Mouse (Mus musculus) kidney, adult 2 months (tissue): Measurements from ENCODE around the gene Kcnn1. TPM values are rescaled to one million over a fixed set of nuclear protein-coding genes. Genes with fewer than 3 reads are reported as not detected.

ENCODE experiments used
- DNase-seq: peaks from one replicate; pipeline ENCODE4 v3.0.0; 2021
- H3K27ac ChIP-seq: fragments of 200-500 bp; 2 replicates; pipeline ENCODE4 v1.5.1; 2012; ENCODE audit warnings: low read depth, low read length, control low read depth, inconsistent platforms; ENCODE audit not compliant: insufficient read depth
- H3K27me3 ChIP-seq: fragments of 200-500 bp; replicated peaks from 2 replicates; pipeline ENCODE4 v1.6.1; 2012; ENCODE audit warnings: mild to moderate bottlenecking, moderate library complexity, low read length, inconsistent platforms; ENCODE audit not compliant: control insufficient read depth, insufficient read depth
- H3K36me3 ChIP-seq: fragments of 200-500 bp; 2 replicates; pipeline ENCODE4 v1.6.1; 2012; ENCODE audit warnings: mild to moderate bottlenecking, moderate library complexity, low read length, inconsistent platforms; ENCODE audit not compliant: control insufficient read depth, insufficient read depth
- H3K4me1 ChIP-seq: fragments of 200-500 bp; 2 replicates; pipeline ENCODE4 v1.6.1; 2011; ENCODE audit warnings: low read length; ENCODE audit not compliant: control insufficient read depth, insufficient read depth
- H3K4me3 ChIP-seq: fragments of 200-500 bp; 2 replicates; pipeline ENCODE4 v1.5.1; 2011; ENCODE audit warnings: mild to moderate bottlenecking, low read depth, low read length, control low read depth; ENCODE audit not compliant: insufficient read depth
- CTCF ChIP-seq: fragments of 200-500 bp; conservative IDR thresholded peaks from 2 replicates; pipeline ENCODE4 v1.5.1; 2011; ENCODE audit warnings: low read depth, mild to moderate bottlenecking, control low read depth, low read length, moderate library complexity, mixed read lengths; ENCODE audit not compliant: insufficient read depth, insufficient read length
- POLR2A ChIP-seq: fragments of 200-500 bp; IDR thresholded peaks from one replicate; pipeline ENCODE4 v1.6.1; 2011; ENCODE audit warnings: low read depth, low read length, control low read depth
- WGBS: fragments of 180-500 bp; shearing (Covaris S2); methylation state at CpG from one replicate; pipeline ENCODE4 v1.1.7; 2018; 5-methylcytosine and 5-hydroxymethylcytosine counted together
- polyA plus RNA-seq: library from polyadenylated mRNA; depleted of rRNA; stranded (reverse); fragments of >200 nt; gene quantifications from 2 replicates; pipeline ENCODE4 v1.2.3, GENCODE M21; 2012

Kcnn1 gene
- polyA plus RNA-seq, 1 experiment = 9.4 TPM

- DNase-seq = no peak
- WGBS = 52% methylated on average over 4 of the region's 4 CpGs
- Histone ChIP-seq H3K27me3 (no peaks in the 10 kb centered on the region), H3K36me3 (no peaks in the 10 kb centered on the region), H3K27ac (no peak overlapping the region), H3K4me3 (no peak overlapping the region), H3K4me1 (peaks cover 3% of the 10 kb centered on the region; the same call in 1 of the 2 replicates)
- TF ChIP-seq POLR2A (no peak), CTCF (no peak)
These were observed 40.1 kb upstream of the Kcnn1 start for GRCm38 (mm10) chr8:70903112-70903511.

GRCm38 (mm10) chr8:70902211-70902610 is 39.2 kb upstream of the Kcnn1 start:
- H3K27ac ChIP-seq = no peak overlapping the region
- WGBS = 27% methylated on average over 5 of the region's 5 CpGs
- peak; percentile 50 for DNase-seq

GRCm38 (mm10) chr8:70900872-70901387 is 37.9 kb upstream of the Kcnn1 start:
- no peak overlapping the region for H3K4me3 ChIP-seq
- H3K27me3 ChIP-seq = no peaks in the 10 kb centered on the region
- DNase-seq = no peak
- no peaks in the 10 kb centered on the region; the same call in 1 of the 2 replicates for H3K4me1 ChIP-seq
- H3K36me3 ChIP-seq = no peaks in the 10 kb centered on the region
- H3K27ac ChIP-seq = no peak overlapping the region
- 81% methylated on average over 2 of the region's 2 CpGs for whole genome bisulfite sequencing
- TF ChIP-seq CTCF = no peak
- no peak for TF ChIP-seq POLR2A

More at GRCm38 (mm10) chr8:70902211-70902610, 39.2 kb upstream of the Kcnn1 start:
- Histone ChIP-seq H3K36me3 (no peaks in the 10 kb centered on the region), H3K27me3 (no peaks in the 10 kb centered on the region), H3K4me1 (peaks cover 3% of the 10 kb centered on the region; the same call in 1 of the 2 replicates), H3K4me3 (no peak overlapping the region)
- TF ChIP-seq POLR2A (no peak), CTCF (no peak)

- no peak for DNase-seq
- no peaks in the 10 kb centered on the region for H3K36me3 ChIP-seq
- no peaks in the 10 kb centered on the region for H3K27me3 ChIP-seq
- no peak overlapping the region for H3K4me3 ChIP-seq
- TF ChIP-seq POLR2A (no peak), CTCF (no peak)
- H3K4me1 ChIP-seq = no peaks in the 10 kb centered on the region; the same call in 1 of the 2 replicates
- no peak overlapping the region for H3K27ac ChIP-seq
- 79% methylated on average over 2 of the region's 2 CpGs for WGBS
These were observed 36.2 kb upstream of the Kcnn1 start for GRCm38 (mm10) chr8:70899226-70899625.

- TF ChIP-seq POLR2A (no peak), CTCF (no peak)
- H3K4me1 ChIP-seq = no peaks in the 10 kb centered on the region; the same call in 1 of the 2 replicates
- no peak for DNase-seq
- WGBS = 52% methylated on average over 2 of the region's 2 CpGs
- no peak overlapping the region for H3K27ac ChIP-seq
- H3K36me3 ChIP-seq = no peaks in the 10 kb centered on the region
- H3K27me3 ChIP-seq = no peaks in the 10 kb centered on the region
- no peak overlapping the region for H3K4me3 ChIP-seq
These were observed 35.7 kb upstream of the Kcnn1 start for GRCm38 (mm10) chr8:70898661-70899198.

- under 1% methylated on average over 20 of the region's 20 CpGs for WGBS
- H3K4me3 ChIP-seq = peak overlapping the region; percentile 69
- TF ChIP-seq POLR2A (no peak), CTCF (peak; percentile 97)
- no peaks in the 10 kb centered on the region; the same call in 1 of the 2 replicates for H3K4me1 ChIP-seq
- no peaks in the 10 kb centered on the region for H3K36me3 ChIP-seq
- H3K27me3 ChIP-seq = no peaks in the 10 kb centered on the region
- DNase-seq = peak; percentile 88
- peak overlapping the region; percentile 64 for H3K27ac ChIP-seq
These were observed 34.8 kb upstream of the Kcnn1 start for GRCm38 (mm10) chr8:70897681-70898413.
